Mouse (Mus musculus) brain, embryonic 14.5 days (tissue): ENCODE measurements around the gene Mcat.

ENCODE experiments used
- CTCF ChIP-seq: fragments of 200-500 bp; IDR thresholded peaks from 2 replicates; pipeline ENCODE4 v1.5.1; 2012; ENCODE audit warnings: inconsistent platforms, mild to moderate bottlenecking, moderate library complexity, borderline replicate concordance; ENCODE audit not compliant: insufficient read depth, insufficient read length; ENCODE audit errors: extremely low read depth
- POLR2A ChIP-seq: fragments of 200-500 bp; IDR thresholded peaks from 2 replicates; pipeline ENCODE4 v1.6.1; 2012; ENCODE audit warnings: mild to moderate bottlenecking, inconsistent platforms, borderline replicate concordance; ENCODE audit not compliant: poor library complexity, insufficient read depth, insufficient read length, severe bottlenecking; ENCODE audit errors: extremely low read depth

- TF ChIP-seq POLR2A (no peak), CTCF (no peak)
These were observed 1.8 kb upstream of the Mcat start for GRCm38 (mm10) chr15:83565434-83565833.
